In genomic region chr3:32043814-32044213, GRCm38 (mm10) we compare ENCODE assay signal across 15 mouse cellular contexts.
DNase-seq lines count a peak whose midpoint lies in the region; ATAC-seq and TF ChIP-seq lines count a peak whose summit lies in the region.
"Had no signal": no experiment of that assay in that cellular context is flagged by ENCODE, and none has a peak within 500 bp of the region (broad histone marks: within the 10 kb centered on the region; RNA-seq: fewer than 3 reads in every experiment).

No protein-coding gene starts in this region.

- no peak overlapping the region for H3K27ac ChIP-seq in forebrain, embryonic 16.5 days (ENCODE audit: low read length)
- no peak overlapping the region for H3K27ac ChIP-seq in forebrain, embryonic 15.5 days (replicated peaks)
- no peak overlapping the region for H3K27ac ChIP-seq in left cerebral cortex, adult 2 months
- H3K27ac ChIP-seq in midbrain, embryonic 10.5 days (replicated peaks), result no peak overlapping the region
- no peak overlapping the region for H3K27ac ChIP-seq in gastrocnemius, adult 2 months
- H3K27ac ChIP-seq: hindbrain, embryonic 14.5 days; midbrain, embryonic 12.5 days had no signal

- H3K4me1 ChIP-seq in forebrain, embryonic 16.5 days (replicated peaks; ENCODE audit: control insufficient read depth, insufficient read depth, low read length), result no peaks in the 10 kb centered on the region
- no peaks in the 10 kb centered on the region for H3K4me1 ChIP-seq in forebrain, embryonic 15.5 days
- peaks cover 6% of the 10 kb centered on the region for H3K4me1 ChIP-seq in midbrain, embryonic 10.5 days
- H3K4me1 ChIP-seq: midbrain, embryonic 12.5 days had no signal

- intact Hi-C loops in left cerebral cortex, adult 2 months (cut with DNase I), result no loop called here
- intact Hi-C loops in gastrocnemius, adult 2 months (cut with DNase I), result no loop called here

- ATAC-seq in forebrain, embryonic 16.5 days, result peak; percentile 55; the same call in 1 of the 2 replicates
- no peak for ATAC-seq in forebrain, embryonic 15.5 days (replicated peaks)
- ATAC-seq: lung, postnatal 0 days had no signal

- H3K9me3 ChIP-seq in forebrain, embryonic 16.5 days (ENCODE audit: control insufficient read depth, low read length), result no peaks in the 10 kb centered on the region
- no peaks in the 10 kb centered on the region for H3K9me3 ChIP-seq in forebrain, embryonic 15.5 days
- no peaks in the 10 kb centered on the region for H3K9me3 ChIP-seq in midbrain, embryonic 10.5 days (replicated peaks)
- H3K9me3 ChIP-seq: midbrain, embryonic 12.5 days had no signal

- TF ChIP-seq CTCF in left cerebral cortex, adult 2 months (IDR thresholded peaks at IDR 0.05), result no peak
- TF ChIP-seq CTCF in gastrocnemius, adult 2 months (IDR thresholded peaks at IDR 0.05), result no peak

- DNase-seq in R1 (ENCODE audit: low read depth, low spot score), result peak; percentile 31
- peak; percentile 87 for DNase-seq in cerebellum, adult 9-10 months
- DNase-seq in left cerebral cortex, adult 2 months (ENCODE audit: extremely low spot score in 1 of 2, low spot score in 2 of 2), result peak; percentile 25 to 62
- DNase-seq in midbrain, embryonic 10.5 days (ENCODE audit: low spot score), result no peak
- DNase-seq in urinary bladder, postnatal 10 days (ENCODE audit: low spot score), result no peak
- DNase-seq in gastrocnemius, adult 2 months, result no peak
- DNase-seq: gastrocnemius, postnatal 36 days; kidney, adult 8-10 months had no signal

- no peak overlapping the region for H3K4me2 ChIP-seq in forebrain, embryonic 16.5 days (ENCODE audit: low read length)
- H3K4me2 ChIP-seq in forebrain, embryonic 15.5 days (replicated peaks), result no peak overlapping the region
- H3K4me2 ChIP-seq: hindbrain, embryonic 14.5 days; liver, embryonic 11.5 days; midbrain, embryonic 12.5 days had no signal

- H3K4me3 ChIP-seq in forebrain, embryonic 16.5 days (replicated peaks; ENCODE audit: low read length), result no peak overlapping the region
- no peak overlapping the region for H3K4me3 ChIP-seq in forebrain, embryonic 15.5 days
- H3K4me3 ChIP-seq in left cerebral cortex, adult 2 months, result no peak overlapping the region
- H3K4me3 ChIP-seq in midbrain, embryonic 10.5 days, result no peak overlapping the region
- no peak overlapping the region for H3K4me3 ChIP-seq in gastrocnemius, adult 2 months
- H3K4me3 ChIP-seq: erythroblast, embryonic 14.5 days; midbrain, embryonic 12.5 days had no signal

- WGBS in forebrain, embryonic 16.5 days, result 60% methylated on average over 3 of the region's 3 CpGs
- 60% methylated on average over 3 of the region's 3 CpGs for WGBS in forebrain, embryonic 15.5 days
- WGBS in midbrain, embryonic 10.5 days, result 71% methylated on average over 3 of the region's 3 CpGs

- H3K9ac ChIP-seq in forebrain, embryonic 16.5 days (replicated peaks; ENCODE audit: low read depth, low read length), result no peak overlapping the region
- no peak overlapping the region for H3K9ac ChIP-seq in forebrain, embryonic 15.5 days (replicated peaks)
- H3K9ac ChIP-seq: hindbrain, embryonic 14.5 days; midbrain, embryonic 12.5 days had no signal

- no peaks in the 10 kb centered on the region for H3K36me3 ChIP-seq in forebrain, embryonic 16.5 days (ENCODE audit: control insufficient read depth, insufficient read depth)
- H3K36me3 ChIP-seq in forebrain, embryonic 15.5 days, result no peaks in the 10 kb centered on the region
- H3K36me3 ChIP-seq in midbrain, embryonic 10.5 days, result no peaks in the 10 kb centered on the region
- H3K36me3 ChIP-seq: midbrain, embryonic 12.5 days had no signal

- no peaks in the 10 kb centered on the region for H3K27me3 ChIP-seq in forebrain, embryonic 16.5 days (replicated peaks; ENCODE audit: control insufficient read depth, insufficient read depth, low read length)
- no peaks in the 10 kb centered on the region for H3K27me3 ChIP-seq in forebrain, embryonic 15.5 days
- no peaks in the 10 kb centered on the region for H3K27me3 ChIP-seq in midbrain, embryonic 10.5 days (ENCODE audit: low read depth, poor library complexity, severe bottlenecking)
- H3K27me3 ChIP-seq: midbrain, embryonic 12.5 days had no signal

Comparison
In these comparisons a context has a peak if more than half of its experiments do, and no peak if none do; other contexts are left out.
1. DNase-seq: peak in R1 (single experiment), cerebellum, adult 9-10 months (single experiment) and left cerebral cortex, adult 2 months (2 of 2); none in midbrain, embryonic 10.5 days (single experiment), urinary bladder, postnatal 10 days (single experiment) and gastrocnemius, adult 2 months (single experiment).